Mouse (Mus musculus) forebrain, postnatal 0 days (tissue): ENCODE measurements around the gene Prex1. TPM values are rescaled to one million over a fixed set of nuclear protein-coding genes. Genes with fewer than 3 reads are reported as not detected.

Experiments
- ATAC-seq: fragments of 200-750 bp; cut with Nextera tagmentation; 2 replicates; pipeline ENCODE4 v1.8.0; 2017; ENCODE audit warnings: mild to moderate bottlenecking, moderate library complexity
- DNase-seq: peaks from one replicate; pipeline ENCODE4 v3.0.0-alpha.2; 2015
- H3K27ac ChIP-seq: fragments of 300-500 bp; sonication (generic); 2 replicates; pipeline ENCODE4 v1.5.1; 2014; ENCODE audit warnings: low read depth, mild to moderate bottlenecking, antibody characterized with exemption, low read length, moderate library complexity, mixed read lengths
- H3K27me3 ChIP-seq: fragments of 300-500 bp; sonication (generic); 2 replicates; pipeline ENCODE4 v1.6.1; 2014; ENCODE audit warnings: mild to moderate bottlenecking, low read length, mixed read lengths; ENCODE audit not compliant: insufficient read depth
- H3K36me3 ChIP-seq: fragments of 300-500 bp; sonication (generic); 2 replicates; pipeline ENCODE4 v1.6.1; 2014; ENCODE audit warnings: mild to moderate bottlenecking, moderate library complexity; ENCODE audit not compliant: insufficient read depth
- H3K4me1 ChIP-seq: fragments of 300-500 bp; sonication (generic); 2 replicates; pipeline ENCODE4 v1.6.1; 2014; ENCODE audit warnings: antibody characterized with exemption; ENCODE audit not compliant: insufficient read depth
- H3K4me2 ChIP-seq: fragments of 300-500 bp; sonication (generic); 2 replicates; pipeline ENCODE4 v1.6.1; 2014; ENCODE audit warnings: low read depth, mild to moderate bottlenecking, moderate library complexity
- H3K4me3 ChIP-seq: fragments of 300-500 bp; sonication (generic); 2 replicates; pipeline ENCODE4 v1.5.1; 2014; ENCODE audit warnings: low read depth, low read length, mixed read lengths
- H3K9ac ChIP-seq: fragments of 300-500 bp; sonication (generic); 2 replicates; pipeline ENCODE4 v1.6.1; 2014; ENCODE audit warnings: mild to moderate bottlenecking
- H3K9me3 ChIP-seq: fragments of 300-500 bp; sonication (generic); 2 replicates; pipeline ENCODE4 v1.6.1; 2016; ENCODE audit warnings: low read length
- CTCF ChIP-seq: sonication (generic); IDR thresholded peaks from 2 replicates; pipeline ENCODE4 v1.5.1; 2016; ENCODE audit warnings: antibody characterized with exemption, control low read depth, low read depth
- WGBS: fragments of 180-500 bp; shearing (Covaris S2); extraction: QIAGEN DNeasy Blood & Tissue Kit; methylation state at CpG from one replicate; pipeline ENCODE4 v1.1.7; 2014; 5-methylcytosine and 5-hydroxymethylcytosine counted together
- polyA plus RNA-seq: library from polyadenylated mRNA; unstranded; fragments of >200 nt; fragmentation: Nextera tagmentation; extraction: Ambion mirVana; gene quantifications from 2 replicates; pipeline ENCODE4 v1.2.1, GENCODE M21; 2015
- total RNA-seq: library from RNA; depleted of rRNA; stranded (reverse); fragments of >200 nt; gene quantifications from 2 replicates; pipeline ENCODE4 v1.2.3, GENCODE M21; 2014

The Prex1 gene
- total and polyA plus RNA-seq, 2 experiments from 2014 or later, result 17.5 to 31.3 TPM

GRCm38 (mm10) chr2:166544575-166545251 lies 168.9 kb downstream of the Prex1 start:
- ATAC-seq, result no peak
- no peak overlapping the region for H3K9ac ChIP-seq
- 55% methylated on average over 7 of the region's 7 CpGs for WGBS
- H3K4me1 ChIP-seq, result peaks cover under 1% of the 10 kb centered on the region; the same call in 1 of the 2 replicates
- no peak overlapping the region for H3K4me3 ChIP-seq
- no peak overlapping the region for H3K4me2 ChIP-seq
- H3K27ac ChIP-seq, result no peak overlapping the region
- no peak for DNase-seq
- TF ChIP-seq CTCF, result peak; percentile 34
- H3K9me3 ChIP-seq, result no peaks in the 10 kb centered on the region
- H3K27me3 ChIP-seq, result no peaks in the 10 kb centered on the region
- no peaks in the 10 kb centered on the region for H3K36me3 ChIP-seq

DNA sequence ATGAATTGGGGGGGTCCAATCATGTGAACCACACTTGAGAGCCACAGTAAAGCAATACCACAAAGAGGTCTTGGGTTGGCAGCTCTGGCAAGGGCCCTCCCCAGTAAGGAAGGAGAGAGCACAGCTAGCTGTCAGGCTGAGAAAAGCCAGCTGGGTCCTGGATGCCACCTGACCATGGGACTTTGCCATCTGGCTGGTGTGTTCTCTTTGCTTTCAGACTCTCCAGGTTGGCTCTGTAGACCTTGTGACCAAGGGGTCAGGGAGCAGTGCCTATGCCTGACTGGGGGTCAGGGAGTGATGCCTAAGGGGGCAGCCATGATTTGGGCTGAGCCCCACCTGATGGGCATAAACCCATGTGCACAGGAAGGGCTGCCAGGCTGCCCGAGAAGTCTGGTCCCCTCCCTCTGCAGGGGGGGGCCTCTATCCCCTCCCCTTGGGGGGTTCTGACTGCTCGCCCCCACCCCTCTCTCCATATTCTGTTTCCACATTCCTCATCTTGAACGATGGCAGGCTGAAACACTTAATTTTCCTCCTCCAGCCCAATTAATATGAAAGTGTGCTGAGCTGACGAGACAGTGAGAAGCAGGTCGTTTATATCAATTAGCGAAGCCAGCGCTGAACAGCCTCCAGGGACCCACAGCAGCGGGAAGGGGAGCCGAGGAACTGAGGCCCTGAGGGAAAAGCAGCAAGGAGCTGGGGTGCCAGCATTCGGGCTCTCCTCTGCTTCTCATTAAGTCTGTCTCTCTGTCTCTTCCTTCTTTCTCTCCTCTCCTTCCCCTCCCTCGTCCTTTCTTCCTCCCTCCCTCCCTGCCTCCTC lies 172.3 kb downstream of the Prex1 start:
- Histone ChIP-seq H3K9ac (no peak overlapping the region), H3K4me2 (no peak overlapping the region), H3K27ac (no peak overlapping the region), H3K4me3 (no peak overlapping the region), H3K27me3 (no peaks in the 10 kb centered on the region), H3K4me1 (no peaks in the 10 kb centered on the region; the same call in 1 of the 2 replicates), H3K9me3 (no peaks in the 10 kb centered on the region), H3K36me3 (no peaks in the 10 kb centered on the region)
- TF ChIP-seq CTCF, result no peak
- peak; percentile 60 for DNase-seq
- ATAC-seq, result peak; percentile 55; the same call in 1 of the 2 replicates
- WGBS, result 5% methylated on average over 11 of the region's 11 CpGs

- Histone ChIP-seq H3K4me3 (no peak overlapping the region), H3K9ac (no peak overlapping the region), H3K4me2 (no peak overlapping the region), H3K27ac (no peak overlapping the region), H3K27me3 (no peaks in the 10 kb centered on the region), H3K9me3 (no peaks in the 10 kb centered on the region), H3K4me1 (no peaks in the 10 kb centered on the region; the same call in 1 of the 2 replicates), H3K36me3 (no peaks in the 10 kb centered on the region)
- no peak for ATAC-seq
- no peak for DNase-seq
- no peak for TF ChIP-seq CTCF
- 95% methylated on average over 1 of the region's 1 CpGs for WGBS
These were observed 173.4 kb downstream of the Prex1 start for GRCm38 (mm10) chr2:166540216-166540615.

DNA sequence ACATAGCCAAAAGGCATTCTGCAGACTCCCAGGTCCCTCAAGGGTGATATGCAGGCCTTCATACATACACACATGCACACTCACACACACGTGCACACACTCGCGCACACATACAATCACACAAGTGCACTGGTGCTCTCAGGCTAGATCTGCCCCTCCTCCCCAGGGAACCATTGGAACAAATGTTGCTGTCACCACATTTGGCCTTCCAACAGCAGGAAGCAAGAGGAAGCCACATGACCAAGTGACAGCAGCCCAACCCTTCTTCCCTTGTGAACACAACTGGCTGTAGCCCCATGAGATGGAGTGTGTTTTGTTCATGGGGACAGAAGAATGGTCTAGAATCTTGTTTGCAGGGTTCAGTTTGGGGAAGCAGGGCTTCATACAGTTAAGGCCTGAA lies 176.7 kb downstream of the Prex1 start:
- TF ChIP-seq CTCF, result no peak
- no peaks in the 10 kb centered on the region for H3K27me3 ChIP-seq
- no peak overlapping the region for H3K9ac ChIP-seq
- no peaks in the 10 kb centered on the region for H3K9me3 ChIP-seq
- H3K4me3 ChIP-seq, result no peak overlapping the region
- no peak overlapping the region for H3K4me2 ChIP-seq
- no peaks in the 10 kb centered on the region for H3K36me3 ChIP-seq
- DNase-seq (no peak), ATAC-seq (no peak)
- WGBS, result 95% methylated on average over 3 of the region's 3 CpGs
- H3K27ac ChIP-seq, result no peak overlapping the region
- no peaks in the 10 kb centered on the region; the same call in 1 of the 2 replicates for H3K4me1 ChIP-seq

- no peak overlapping the region for H3K4me3 ChIP-seq
- no peak for TF ChIP-seq CTCF
- H3K4me2 ChIP-seq, result no peak overlapping the region
- no peaks in the 10 kb centered on the region for H3K9me3 ChIP-seq
- WGBS, result 90% methylated on average over 11 of the region's 11 CpGs
- ATAC-seq (no peak), DNase-seq (no peak)
- H3K9ac ChIP-seq, result no peak overlapping the region
- H3K4me1 ChIP-seq, result no peaks in the 10 kb centered on the region
- H3K36me3 ChIP-seq, result no peaks in the 10 kb centered on the region
- no peaks in the 10 kb centered on the region for H3K27me3 ChIP-seq
- no peak overlapping the region for H3K27ac ChIP-seq
These were observed 178.1 kb downstream of the Prex1 start for GRCm38 (mm10) chr2:166535519-166535918.

GRCm38 (mm10) chr2:166526204-166526603 lies 187.4 kb downstream of the Prex1 start:
- DNase-seq (no peak), ATAC-seq (no peak)
- H3K9ac ChIP-seq, result no peak overlapping the region
- 93% methylated on average over 9 of the region's 9 CpGs for WGBS
- peaks cover 9% of the 10 kb centered on the region for H3K4me1 ChIP-seq
- H3K9me3 ChIP-seq, result no peaks in the 10 kb centered on the region
- H3K27me3 ChIP-seq, result no peaks in the 10 kb centered on the region; the same call in 1 of the 2 replicates
- H3K36me3 ChIP-seq, result no peaks in the 10 kb centered on the region
- H3K4me3 ChIP-seq, result no peak overlapping the region
- H3K27ac ChIP-seq, result no peak overlapping the region
- no peak overlapping the region for H3K4me2 ChIP-seq
- TF ChIP-seq CTCF, result no peak
